In the genomic region with DNA sequence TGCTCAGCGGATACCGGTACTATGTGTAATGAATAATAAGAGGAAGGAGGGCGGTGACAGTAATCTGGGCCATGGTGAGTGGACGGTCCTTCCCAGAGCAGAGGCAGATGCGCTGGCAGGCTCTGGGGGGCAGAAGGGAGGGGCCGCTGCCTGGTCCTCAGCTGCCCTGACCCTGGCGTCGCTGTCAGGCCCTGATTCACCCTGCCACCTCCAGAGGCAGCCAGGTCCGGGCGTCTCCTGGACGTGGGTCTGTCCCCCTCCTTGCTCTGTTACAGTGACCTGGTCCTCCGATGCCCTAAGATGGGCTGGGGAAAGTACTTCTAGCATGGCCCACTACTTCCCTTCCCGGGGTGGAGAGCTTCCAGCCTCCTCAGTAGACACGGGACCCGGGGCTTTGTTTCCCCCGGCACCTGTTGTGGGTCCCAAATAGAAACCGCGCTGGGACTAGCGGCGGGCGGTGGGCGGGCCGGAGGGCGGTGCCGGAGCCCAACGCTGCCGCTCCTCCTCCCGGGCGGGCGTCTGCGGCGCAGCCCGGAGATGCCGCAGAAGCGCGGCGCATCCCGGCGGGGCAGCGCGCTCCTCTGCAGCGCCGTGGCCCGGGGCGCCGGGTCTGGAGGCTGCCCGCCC, we compare ENCODE assay signal across 8 mouse cellular contexts.
DNase-seq lines count a peak whose midpoint lies in the region; ATAC-seq and TF ChIP-seq lines count a peak whose summit lies in the region.

No protein-coding gene starts in this region.

- H3K9ac ChIP-seq in forebrain, embryonic 15.5 days (replicated peaks), result peak overlapping the region; percentile 78
- peak overlapping the region; percentile 54 for H3K9ac ChIP-seq in lung, postnatal 0 days (replicated peaks; ENCODE audit: low read depth)

- peak overlapping the region; percentile 53 for H3K27ac ChIP-seq in forebrain, embryonic 15.5 days (replicated peaks)
- peak overlapping the region; percentile 83 for H3K27ac ChIP-seq in layer of hippocampus, adult 2 months
- peak overlapping the region; percentile 54 for H3K27ac ChIP-seq in lung, postnatal 0 days (ENCODE audit: low read length)
- no peak overlapping the region for H3K27ac ChIP-seq in olfactory bulb, adult 2 months (ENCODE audit: insufficient read depth, low read depth, low read length)

- peak; percentile 58 for ATAC-seq in cerebellum, adult (ENCODE audit: insufficient number of reproducible peaks, low FRiP score, low TSS enrichment)
- ATAC-seq in forebrain, embryonic 15.5 days (replicated peaks), result peak; percentile 91
- ATAC-seq in lung, postnatal 0 days, result peak; percentile 89

- intact Hi-C loops in heart, postnatal 36 days (cut with DNase I), result loop anchor here (2.0 kb wide), 1 partner anchor 50 kb away; no protein-coding TSS in a partner anchor

- DNase-seq in heart, postnatal 36 days, result peak; percentile 79 to 84
- DNase-seq in layer of hippocampus, adult 2 months (ENCODE audit: low spot score in 2 of 2), result peak; percentile 37 to 62
- peak; percentile 79 for DNase-seq in lung, postnatal 0 days (ENCODE audit: low spot score)
- DNase-seq in thymus, postnatal 14 days, result peak; percentile 81

- no peak for TF ChIP-seq EP300 in lung, postnatal 0 days (IDR thresholded peaks at IDR 0.05)

- 0 out of 2 replicates have a peak, but pooled peaks have one; percentile 3 for TF ChIP-seq CTCF in E14TG2a.4 (conservative IDR thresholded peaks at IDR 0.05; ENCODE audit: low read length)
- peak; percentile 65 for TF ChIP-seq CTCF in layer of hippocampus, adult 2 months (conservative IDR thresholded peaks at IDR 0.05)
- TF ChIP-seq CTCF in lung, postnatal 0 days (IDR thresholded peaks at IDR 0.05), result peak; percentile 56
- peak; percentile 8; the same call in 1 of the 2 replicates for TF ChIP-seq CTCF in olfactory bulb, adult 2 months (IDR thresholded peaks at IDR 0.05; ENCODE audit: insufficient read depth, low read depth, low read length)

- no peaks in the 10 kb centered on the region for H3K27me3 ChIP-seq in E14TG2a.4 (ENCODE audit: insufficient read depth, low read length)
- H3K27me3 ChIP-seq in forebrain, embryonic 15.5 days, result no peaks in the 10 kb centered on the region
- no peaks in the 10 kb centered on the region for H3K27me3 ChIP-seq in lung, postnatal 0 days (replicated peaks; ENCODE audit: insufficient read depth, low read length)

- H3K36me3 ChIP-seq in E14TG2a.4 (ENCODE audit: insufficient read depth, low read length), result 0 out of 2 replicates have a peak, but pooled peaks cover 7% of the 10 kb centered on the region
- H3K36me3 ChIP-seq in forebrain, embryonic 15.5 days, result no peaks in the 10 kb centered on the region
- no peaks in the 10 kb centered on the region for H3K36me3 ChIP-seq in lung, postnatal 0 days (ENCODE audit: insufficient read depth, low read length)

- H3K4me2 ChIP-seq in forebrain, embryonic 15.5 days (replicated peaks), result peak overlapping the region; percentile 74
- H3K4me2 ChIP-seq in lung, postnatal 0 days (replicated peaks; ENCODE audit: low read depth, low read length), result peak overlapping the region; percentile 94

- 1% methylated on average over 47 of the region's 47 CpGs for WGBS in forebrain, embryonic 15.5 days
- 1% methylated on average over 34 of the region's 47 CpGs for WGBS in lung, postnatal 0 days
- WGBS in olfactory bulb, adult 2 months, result 5% methylated on average over 47 of the region's 47 CpGs

- peaks cover 65% of the 10 kb centered on the region for H3K4me1 ChIP-seq in E14TG2a.4 (replicated peaks; ENCODE audit: low read depth, low read length)
- H3K4me1 ChIP-seq in forebrain, embryonic 15.5 days, result peaks cover 40% of the 10 kb centered on the region
- peaks cover 2% of the 10 kb centered on the region; the same call in 1 of the 2 replicates for H3K4me1 ChIP-seq in lung, postnatal 0 days (ENCODE audit: insufficient read depth, low read depth, low read length)
- peaks cover 13% of the 10 kb centered on the region for H3K4me1 ChIP-seq in olfactory bulb, adult 2 months (ENCODE audit: control insufficient read depth, insufficient read depth, low read length)

- H3K4me3 ChIP-seq in E14TG2a.4 (replicated peaks; ENCODE audit: low read length), result peak overlapping the region; percentile 85
- H3K4me3 ChIP-seq in forebrain, embryonic 15.5 days, result peak overlapping the region; percentile 73
- peak overlapping the region; percentile 76 for H3K4me3 ChIP-seq in layer of hippocampus, adult 2 months
- H3K4me3 ChIP-seq in lung, postnatal 0 days (ENCODE audit: low read depth, low read length), result peak overlapping the region; percentile 61
- peak overlapping the region; percentile 68 for H3K4me3 ChIP-seq in olfactory bulb, adult 2 months (ENCODE audit: insufficient read depth, low read depth, low read length)

- H3K9me3 ChIP-seq in E14TG2a.4 (ENCODE audit: low read length), result no peaks in the 10 kb centered on the region
- no peaks in the 10 kb centered on the region for H3K9me3 ChIP-seq in forebrain, embryonic 15.5 days
- H3K9me3 ChIP-seq in lung, postnatal 0 days (ENCODE audit: low read length), result no peaks in the 10 kb centered on the region

- TF ChIP-seq POLR2A in olfactory bulb, adult 2 months (IDR thresholded peaks at IDR 0.05; ENCODE audit: insufficient read depth, low read depth, low read length), result no peak

Comparison
In these comparisons a context has a peak if more than half of its experiments do, and no peak if none do; other contexts are left out.
1. CTCF ChIP-seq: peak in every context shown above with its lines; median percentile 65 in layer of hippocampus, adult 2 months; 56 in lung, postnatal 0 days; 8 in olfactory bulb, adult 2 months; 3 in E14TG2a.4.